Mouse (Mus musculus) layer of hippocampus, postnatal 25 days (tissue): ENCODE data around the gene Tkt. TPM values are rescaled to one million over a fixed set of nuclear protein-coding genes. Genes with fewer than 3 reads are reported as not detected.
"Not testable (repeated sequence)": the region's sequence is repeated elsewhere in the genome, so short reads cannot be mapped to it uniquely, and the experiment has no call there.

Experiments
- DNase-seq, 2 experiments: peaks; one replicate each; pipeline ENCODE4 v3.0.0; 2022; ENCODE audit warnings: mixed read lengths in 2 of 2, low spot score in 1 of 2; ENCODE audit errors: extremely low spot score in 1 of 2
- total RNA-seq, 2 experiments: library from RNA; stranded (reverse); gene quantifications; 2 replicates each; pipeline ENCODE4 v1.2.3; 2021

Tkt gene
- total RNA-seq, 2 experiments from 2014 or later, result 159 to 182 TPM

GRCm38 (mm10) chr14:30551509-30551908 lies 3.4 kb downstream of the Tkt start:
- DNase-seq, result no peak

- DNase-seq, result no peak
Measured at GRCm38 (mm10) chr14:30551981-30552380, 3.8 kb downstream of the Tkt start.

- DNase-seq, result no peak
Measured at GRCm38 (mm10) chr14:30553185-30553584, 5.0 kb downstream of the Tkt start.

- no peak for DNase-seq
Measured at GRCm38 (mm10) chr14:30556651-30557050, 8.5 kb downstream of the Tkt start.

GRCm38 (mm10) chr14:30557730-30558129 lies 9.6 kb downstream of the Tkt start:
- no peak for DNase-seq

GRCm38 (mm10) chr14:30559321-30559850 lies 11.2 kb downstream of the Tkt start:
- DNase-seq, result no peak

GRCm38 (mm10) chr14:30560803-30561389 lies 12.7 kb downstream of the Tkt start:
- DNase-seq, result no peak

- no peak for DNase-seq
Measured at GRCm38 (mm10) chr14:30561470-30562187, 13.5 kb downstream of the Tkt start.

GRCm38 (mm10) chr14:30562343-30562742 lies 14.2 kb downstream of the Tkt start:
- DNase-seq, result no peak

GRCm38 (mm10) chr14:30564451-30564850 lies 16.3 kb downstream of the Tkt start:
- DNase-seq, result peak in 1 of 2 experiments; percentile 34

- no peak for DNase-seq
Measured at GRCm38 (mm10) chr14:30566317-30566716, 18.2 kb downstream of the Tkt start.

GRCm38 (mm10) chr14:30568016-30568415 lies 19.9 kb downstream of the Tkt start:
- no peak for DNase-seq

- DNase-seq, result no peak
Measured at GRCm38 (mm10) chr14:30570303-30570702, 22.1 kb downstream of the Tkt start.

- no peak for DNase-seq
Measured at GRCm38 (mm10) chr14:30572253-30572652, 24.1 kb downstream of the Tkt start.

GRCm38 (mm10) chr14:30573235-30573634 lies 25.1 kb downstream of the Tkt start:
- DNase-seq, result no peak

- peak; percentile 74 to 90 for DNase-seq
Measured at GRCm38 (mm10) chr14:30573983-30574584, 25.9 kb downstream of the Tkt start.

- no peak for DNase-seq
Measured at GRCm38 (mm10) chr14:30575791-30576190, 27.6 kb downstream of the Tkt start.

- DNase-seq, result no peak
Measured at GRCm38 (mm10) chr14:30576260-30576659, 28.1 kb downstream of the Tkt start.

- not testable (repeated sequence) for DNase-seq
Measured at GRCm38 (mm10) chr14:30577303-30578062, 29.3 kb downstream of the Tkt start.

GRCm38 (mm10) chr14:30579180-30579579 lies 31.0 kb downstream of the Tkt start:
- DNase-seq, result no peak

- no peak for DNase-seq
Measured at GRCm38 (mm10) chr14:30579882-30580281, 31.7 kb downstream of the Tkt start.
